Mouse (Mus musculus) heart, embryonic 16.5 days (tissue): ENCODE results near the gene Ren1. TPM values are rescaled to one million over a fixed set of nuclear protein-coding genes. Genes with fewer than 3 reads are reported as not detected.

Source experiments
- ATAC-seq: fragments of 200-750 bp; cut with Nextera tagmentation; replicated peaks from 2 replicates; pipeline ENCODE4 v1.8.0; 2017; ENCODE audit warnings: moderate number of reproducible peaks; ENCODE audit not compliant: insufficient read depth, low FRiP score; ENCODE audit errors: extremely low read depth
- H3K27ac ChIP-seq: fragments of 300-500 bp; sonication (generic); 2 replicates; pipeline ENCODE4 v1.5.1; 2014; ENCODE audit warnings: mild to moderate bottlenecking, low read length, control low read depth, moderate library complexity
- H3K27me3 ChIP-seq: fragments of 300-500 bp; sonication (generic); 2 replicates; pipeline ENCODE4 v1.6.1; 2014; ENCODE audit warnings: low read length, mixed read lengths; ENCODE audit not compliant: control insufficient read depth, insufficient read depth
- H3K36me3 ChIP-seq: fragments of 300-500 bp; sonication (generic); 2 replicates; pipeline ENCODE4 v1.6.1; 2014; ENCODE audit not compliant: control insufficient read depth, insufficient read depth
- H3K4me1 ChIP-seq: fragments of 300-500 bp; sonication (generic); 2 replicates; pipeline ENCODE4 v1.6.1; 2014; ENCODE audit warnings: low read length, mixed read lengths; ENCODE audit not compliant: control insufficient read depth, insufficient read depth
- H3K4me2 ChIP-seq: fragments of 300-500 bp; sonication (generic); 2 replicates; pipeline ENCODE4 v1.6.1; 2014; ENCODE audit warnings: low read depth, mild to moderate bottlenecking, control low read depth, low read length
- H3K4me3 ChIP-seq: fragments of 300-500 bp; sonication (generic); 2 replicates; pipeline ENCODE4 v1.5.1; 2014; ENCODE audit warnings: mild to moderate bottlenecking, control low read depth, low read length
- H3K9ac ChIP-seq: fragments of 300-500 bp; sonication (generic); 2 replicates; pipeline ENCODE4 v1.6.1; 2014; ENCODE audit warnings: low read length, control low read depth
- H3K9me3 ChIP-seq: fragments of 300-500 bp; sonication (generic); replicated peaks from 2 replicates; pipeline ENCODE4 v1.6.1; 2016; ENCODE audit warnings: low read length; ENCODE audit not compliant: control insufficient read depth
- WGBS: fragments of 180-500 bp; shearing (Covaris S2); extraction: QIAGEN DNeasy Blood & Tissue Kit; methylation state at CpG from one replicate; pipeline ENCODE4 v1.1.7; 2014; 5-methylcytosine and 5-hydroxymethylcytosine counted together
- polyA plus RNA-seq: library from polyadenylated mRNA; unstranded; fragments of >200 nt; fragmentation: Nextera tagmentation; extraction: Ambion mirVana; gene quantifications from 2 replicates; pipeline ENCODE4 v1.2.1, GENCODE M21; 2015

Gene Ren1
- 0.75 and 1.2 TPM in 2 replicates for polyA plus RNA-seq

GRCm38 (mm10) chr1:133350210-133350609, at the start of gene Ren1:
Ren1 (plus strand) TSS chr1:133350510.
- Histone ChIP-seq H3K36me3 (no peaks in the 10 kb centered on the region), H3K4me2 (no peak within 1 kb of the TSS), H3K27me3 (peaks cover 10% of the 10 kb centered on the region; the same call in 1 of the 2 replicates), H3K4me1 (0 out of 2 replicates have a peak, but pooled peaks cover 4% of the 10 kb centered on the region), H3K9me3 (no peaks in the 10 kb centered on the region; the same call in 1 of the 2 replicates), H3K27ac (no peak within 1 kb of the TSS), H3K9ac (no peak within 1 kb of the TSS), H3K4me3 (no peak within 1 kb of the TSS)
- WGBS, result 87% methylated on average over 1 of the region's 1 CpGs
- ATAC-seq, result no peak

- Histone ChIP-seq H3K4me1 (peaks cover 21% of the 10 kb centered on the region), H3K9ac (peak overlapping the region; percentile 18; the same call in 1 of the 2 replicates), H3K27ac (peak overlapping the region; percentile 85), H3K27me3 (no peaks in the 10 kb centered on the region), H3K4me3 (no peak overlapping the region), H3K9me3 (no peaks in the 10 kb centered on the region), H3K36me3 (peaks cover 10% of the 10 kb centered on the region; the same call in 1 of the 2 replicates), H3K4me2 (no peak overlapping the region)
- peak; percentile 79 for ATAC-seq
- 15% methylated on average over 3 of the region's 3 CpGs for WGBS
Measured at GRCm38 (mm10) chr1:133302540-133302939, 47.8 kb upstream of the Ren1 start.

- peaks cover 20% of the 10 kb centered on the region for H3K4me1 ChIP-seq
- no peak overlapping the region for H3K9ac ChIP-seq
- no peak overlapping the region for H3K4me3 ChIP-seq
- no peak for ATAC-seq
- no peaks in the 10 kb centered on the region for H3K36me3 ChIP-seq
- no peaks in the 10 kb centered on the region for H3K9me3 ChIP-seq
- no peaks in the 10 kb centered on the region for H3K27me3 ChIP-seq
- 8% methylated on average over 4 of the region's 4 CpGs for WGBS
- no peak overlapping the region for H3K27ac ChIP-seq
- no peak overlapping the region for H3K4me2 ChIP-seq
Measured at GRCm38 (mm10) chr1:133306842-133307241, 43.5 kb upstream of the Ren1 start.

GRCm38 (mm10) chr1:133307318-133307717, 43.0 kb upstream of the Ren1 start:
- no peaks in the 10 kb centered on the region for H3K36me3 ChIP-seq
- WGBS, result 9% methylated on average over 6 of the region's 6 CpGs
- no peaks in the 10 kb centered on the region for H3K27me3 ChIP-seq
- no peaks in the 10 kb centered on the region for H3K9me3 ChIP-seq
- no peak overlapping the region for H3K4me3 ChIP-seq
- no peak overlapping the region for H3K27ac ChIP-seq
- H3K9ac ChIP-seq, result no peak overlapping the region
- H3K4me2 ChIP-seq, result no peak overlapping the region
- 0 out of 2 replicates have a peak, but pooled peaks have one; percentile 17 for ATAC-seq
- H3K4me1 ChIP-seq, result peaks cover 18% of the 10 kb centered on the region

GRCm38 (mm10) chr1:133309652-133310267, 40.5 kb upstream of the Ren1 start, which contains the start of gene Golt1a:
Golt1a (plus strand) TSS chr1:133309800.
- Histone ChIP-seq H3K27ac (no peak within 1 kb of the TSS), H3K9ac (no peak within 1 kb of the TSS), H3K4me1 (peaks cover 8% of the 10 kb centered on the region), H3K4me3 (no peak within 1 kb of the TSS), H3K4me2 (no peak within 1 kb of the TSS), H3K9me3 (no peaks in the 10 kb centered on the region), H3K27me3 (no peaks in the 10 kb centered on the region), H3K36me3 (no peaks in the 10 kb centered on the region)
- ATAC-seq, result no peak
- 67% methylated on average over 14 of the region's 14 CpGs for WGBS

GRCm38 (mm10) chr1:133311240-133311639, 39.1 kb upstream of the Ren1 start:
- Histone ChIP-seq H3K4me2 (no peak overlapping the region), H3K27me3 (no peaks in the 10 kb centered on the region), H3K27ac (no peak overlapping the region), H3K4me1 (peaks cover 8% of the 10 kb centered on the region), H3K9ac (no peak overlapping the region), H3K36me3 (no peaks in the 10 kb centered on the region), H3K9me3 (no peaks in the 10 kb centered on the region), H3K4me3 (no peak overlapping the region)
- ATAC-seq, result no peak
- WGBS, result 51% methylated on average over 4 of the region's 4 CpGs

GRCm38 (mm10) chr1:133311946-133312345, 38.4 kb upstream of the Ren1 start:
- ATAC-seq, result no peak
- peak overlapping the region; percentile 15; the same call in 1 of the 2 replicates for H3K4me2 ChIP-seq

GRCm38 (mm10) chr1:133314364-133314763, 35.9 kb upstream of the Ren1 start:
- H3K27ac ChIP-seq, result no peak overlapping the region
- no peak overlapping the region for H3K4me2 ChIP-seq
- H3K36me3 ChIP-seq, result no peaks in the 10 kb centered on the region
- H3K4me1 ChIP-seq, result peaks cover 3% of the 10 kb centered on the region; the same call in 1 of the 2 replicates
- H3K27me3 ChIP-seq, result no peaks in the 10 kb centered on the region
- 27% methylated on average over 8 of the region's 8 CpGs for WGBS
- no peak for ATAC-seq
- no peak overlapping the region for H3K9ac ChIP-seq
- H3K4me3 ChIP-seq, result no peak overlapping the region
- 0 out of 2 replicates have a peak, but pooled peaks cover 3% of the 10 kb centered on the region for H3K9me3 ChIP-seq

More at GRCm38 (mm10) chr1:133311946-133312345, 38.4 kb upstream of the Ren1 start:
- Histone ChIP-seq H3K36me3 (no peaks in the 10 kb centered on the region), H3K27me3 (no peaks in the 10 kb centered on the region), H3K9me3 (no peaks in the 10 kb centered on the region), H3K4me3 (no peak overlapping the region), H3K4me1 (peaks cover 8% of the 10 kb centered on the region), H3K27ac (no peak overlapping the region), H3K9ac (no peak overlapping the region)
- 17% methylated on average over 10 of the region's 10 CpGs for WGBS

- Histone ChIP-seq H3K27me3 (no peaks in the 10 kb centered on the region), H3K9me3 (0 out of 2 replicates have a peak, but pooled peaks cover 3% of the 10 kb centered on the region), H3K27ac (no peak overlapping the region), H3K4me2 (no peak overlapping the region), H3K4me3 (no peak overlapping the region), H3K9ac (no peak overlapping the region), H3K36me3 (no peaks in the 10 kb centered on the region), H3K4me1 (peaks cover 3% of the 10 kb centered on the region; the same call in 1 of the 2 replicates)
- no peak for ATAC-seq
- WGBS, result 64% methylated on average over 6 of the region's 6 CpGs
Measured at GRCm38 (mm10) chr1:133315775-133316174, 34.5 kb upstream of the Ren1 start.
